1 mouse cellular context compared by ENCODE assay signal in the genomic region with DNA sequence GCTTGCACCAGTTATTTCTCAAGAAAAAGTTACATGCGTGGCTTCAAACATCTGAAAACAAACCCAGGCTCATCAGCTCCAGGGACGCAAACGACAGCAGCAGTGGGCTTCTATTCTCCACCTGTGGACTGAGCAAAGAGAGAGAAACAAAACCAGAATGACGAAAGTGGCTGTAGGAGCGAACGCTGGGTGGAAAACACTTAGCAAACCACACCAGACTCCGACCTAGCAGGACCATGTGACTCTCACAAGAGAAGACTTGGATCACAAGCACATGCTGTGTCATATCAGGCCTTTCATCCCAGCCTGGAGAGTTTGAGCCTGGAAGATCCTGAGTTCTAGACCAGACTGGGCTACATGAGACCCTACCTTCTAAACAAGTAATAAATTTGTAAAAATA.
TF ChIP-seq lines count a peak whose summit lies in the region.

No protein-coding gene starts in this region.

TF ChIP-seq in CH12.LX, 34 proteins besides CTCF, POLR2A, EP300 and RAD21 (continued from another document):
- TF ChIP-seq JUN (IDR thresholded peaks at IDR 0.05; ENCODE audit: insufficient read depth, low read depth, low read length) = no peak; the same call in 1 of the 2 replicates
- no peak for TF ChIP-seq ELF1 (IDR thresholded peaks at IDR 0.05; ENCODE audit: low read depth, low read length)
- TF ChIP-seq NELFE (IDR thresholded peaks at IDR 0.05; ENCODE audit: low read depth, low read length) = peak; percentile 84
